Mouse (Mus musculus): ENCODE measurements at regions not wholly inside any gene's neighbourhood (a gene's known extent, or its start where the extent isn't known, plus 50 kb on each side); places are given as distances from the start of the nearest gene placed in this dataset.

- DNase-seq = no peak
These were observed 80.7 kb downstream of the Gm7361 start for GRCm38 (mm10) chr5:26338191-26338590.

DNA sequence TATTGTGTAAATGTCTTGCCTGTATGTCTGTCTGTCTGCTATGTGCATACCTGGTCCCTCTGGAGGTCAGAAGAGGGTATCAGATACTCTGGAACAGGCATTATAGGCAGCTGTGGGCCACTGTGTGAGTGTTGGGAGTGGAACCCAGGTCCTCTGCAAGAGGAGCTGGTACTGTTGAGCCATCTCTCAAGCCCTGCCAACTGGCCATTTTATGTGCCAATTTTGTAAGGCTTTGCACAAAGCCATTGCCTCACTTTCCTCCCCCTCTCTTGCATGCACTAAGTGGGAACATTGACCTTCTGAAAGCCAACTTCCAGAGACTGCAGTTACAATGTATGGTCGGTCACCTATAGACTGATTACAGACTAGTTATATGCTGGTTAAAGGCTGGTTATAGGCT is 81.8 kb downstream of the Gm7361 start:
- DNase-seq = no peak

DNA sequence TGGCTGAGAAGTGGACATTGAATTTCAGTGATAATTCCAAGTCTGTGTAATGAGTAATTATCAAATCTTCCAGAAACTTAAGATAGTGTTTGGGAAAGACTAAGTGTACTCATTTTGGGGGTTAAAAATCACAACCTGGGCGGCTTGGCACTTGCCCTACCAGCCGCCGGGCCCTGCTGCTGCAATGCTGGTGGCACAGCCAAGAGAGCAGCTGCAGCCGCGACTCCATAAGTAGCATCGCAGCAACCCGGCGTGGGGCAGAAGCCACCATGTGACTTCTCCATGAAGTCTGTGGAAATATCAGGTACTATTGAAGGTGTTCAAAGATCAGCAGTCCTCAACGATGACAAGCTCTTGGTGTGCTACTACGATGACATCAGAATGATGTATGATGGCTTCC is 97.7 kb downstream of the Gm7361 start:
- no peak for DNase-seq

DNA sequence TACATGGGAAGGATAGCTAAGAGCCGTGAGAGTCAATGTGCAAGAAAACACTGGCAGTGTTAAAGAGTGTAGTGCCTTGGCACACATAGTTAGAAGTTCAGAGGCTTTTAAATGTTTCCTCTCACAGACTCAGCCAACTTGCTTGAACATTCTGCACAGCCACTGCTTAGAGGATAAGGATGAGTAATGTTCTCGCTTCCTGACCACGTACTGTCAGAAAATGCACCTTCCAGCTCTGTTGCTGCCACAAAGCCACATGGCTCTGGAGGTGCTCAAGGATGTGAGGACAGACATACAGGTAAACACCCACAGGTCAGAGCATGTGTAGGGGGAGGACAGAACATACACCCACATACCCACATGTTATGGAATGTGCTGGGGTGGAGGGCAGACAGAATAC is 101.6 kb downstream of the Gm7361 start:
- no peak for DNase-seq

DNA sequence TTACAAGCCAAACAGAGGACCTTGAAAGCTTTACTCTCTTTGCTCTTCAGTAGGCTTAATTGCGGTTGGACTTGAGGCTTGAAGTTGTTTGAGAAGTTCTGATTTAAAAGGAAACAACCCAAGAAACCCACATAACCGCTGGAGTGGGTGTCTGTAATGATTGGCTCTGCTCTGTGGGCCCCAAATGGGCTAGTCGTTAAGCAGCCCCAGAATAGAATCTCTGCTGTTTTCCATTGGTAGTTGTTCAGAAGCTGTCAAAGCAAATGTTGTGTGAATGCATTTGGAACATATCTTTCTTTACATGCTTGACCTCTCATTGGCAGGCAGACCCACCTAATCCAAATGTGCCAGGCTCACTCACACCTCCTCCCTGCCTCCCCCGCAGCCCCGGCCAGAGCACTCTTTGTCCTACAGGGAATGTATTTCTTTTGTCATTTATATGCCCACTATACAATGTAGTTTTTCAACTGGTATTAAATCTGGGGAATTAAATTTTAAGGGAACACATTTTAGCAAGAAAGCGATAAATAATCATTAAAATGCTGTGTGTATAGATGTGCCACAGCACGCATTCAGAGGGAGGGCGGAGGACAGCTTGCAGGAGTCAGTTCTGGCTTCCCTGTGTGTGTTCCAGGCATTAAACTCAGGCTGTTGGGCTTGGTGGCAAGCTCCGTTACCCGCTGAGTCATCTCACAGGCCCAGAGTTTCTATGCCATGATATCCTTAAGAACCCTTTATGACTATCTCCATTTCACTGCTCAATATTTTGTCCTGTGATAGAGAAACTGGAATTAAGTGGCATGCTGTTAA is 116.9 kb downstream of the Gm7361 start:
- DNase-seq = no peak

DNA sequence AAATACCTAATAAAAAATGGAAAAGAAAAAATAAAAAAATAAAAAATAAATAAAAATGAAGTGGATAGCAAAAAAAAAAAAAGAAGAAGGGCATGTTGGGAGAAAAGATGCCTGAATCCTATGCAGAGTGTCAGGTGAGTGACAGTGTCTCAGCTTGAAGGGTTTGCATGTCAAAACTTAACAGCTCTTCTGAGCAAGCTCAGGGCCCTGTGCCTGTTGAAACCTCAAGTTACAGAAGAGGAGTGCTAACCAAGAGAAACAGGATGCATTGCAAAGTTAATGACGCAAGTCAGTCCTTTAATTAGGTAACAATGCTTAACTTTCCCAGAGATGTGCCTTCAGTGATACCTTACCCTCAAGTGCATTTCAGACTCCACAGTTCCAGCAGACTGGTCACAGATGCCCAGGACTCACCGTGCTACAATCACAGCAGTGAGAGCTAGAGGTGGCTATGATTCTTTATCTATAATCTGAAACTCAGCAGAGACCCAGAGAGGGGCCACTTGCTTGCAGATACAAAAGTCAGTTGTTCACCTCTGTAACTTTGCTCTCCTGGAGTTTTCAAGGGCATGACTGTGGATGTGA is 149.7 kb downstream of the Gm7361 start:
- no peak for DNase-seq

DNA sequence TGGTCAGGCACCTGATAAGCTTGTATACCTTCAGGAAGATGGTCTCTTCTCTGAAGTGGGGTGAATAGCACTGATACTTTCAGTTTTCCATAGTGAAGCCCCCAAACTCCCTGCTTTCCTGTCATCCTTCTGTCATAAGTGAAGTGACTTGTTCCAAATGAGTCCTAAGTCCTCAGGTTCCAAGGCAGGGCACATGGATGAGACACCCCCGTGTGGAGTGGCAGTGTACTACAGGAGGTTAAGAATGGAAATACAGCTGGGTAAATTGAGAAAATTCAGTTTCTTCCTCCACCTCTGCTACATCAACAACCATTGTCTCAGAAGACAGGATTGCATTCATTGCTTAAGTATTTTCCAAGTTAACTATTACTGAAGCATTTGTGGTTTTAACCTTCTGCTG is 155.7 kb downstream of the Gm7361 start:
- no peak for DNase-seq

DNA sequence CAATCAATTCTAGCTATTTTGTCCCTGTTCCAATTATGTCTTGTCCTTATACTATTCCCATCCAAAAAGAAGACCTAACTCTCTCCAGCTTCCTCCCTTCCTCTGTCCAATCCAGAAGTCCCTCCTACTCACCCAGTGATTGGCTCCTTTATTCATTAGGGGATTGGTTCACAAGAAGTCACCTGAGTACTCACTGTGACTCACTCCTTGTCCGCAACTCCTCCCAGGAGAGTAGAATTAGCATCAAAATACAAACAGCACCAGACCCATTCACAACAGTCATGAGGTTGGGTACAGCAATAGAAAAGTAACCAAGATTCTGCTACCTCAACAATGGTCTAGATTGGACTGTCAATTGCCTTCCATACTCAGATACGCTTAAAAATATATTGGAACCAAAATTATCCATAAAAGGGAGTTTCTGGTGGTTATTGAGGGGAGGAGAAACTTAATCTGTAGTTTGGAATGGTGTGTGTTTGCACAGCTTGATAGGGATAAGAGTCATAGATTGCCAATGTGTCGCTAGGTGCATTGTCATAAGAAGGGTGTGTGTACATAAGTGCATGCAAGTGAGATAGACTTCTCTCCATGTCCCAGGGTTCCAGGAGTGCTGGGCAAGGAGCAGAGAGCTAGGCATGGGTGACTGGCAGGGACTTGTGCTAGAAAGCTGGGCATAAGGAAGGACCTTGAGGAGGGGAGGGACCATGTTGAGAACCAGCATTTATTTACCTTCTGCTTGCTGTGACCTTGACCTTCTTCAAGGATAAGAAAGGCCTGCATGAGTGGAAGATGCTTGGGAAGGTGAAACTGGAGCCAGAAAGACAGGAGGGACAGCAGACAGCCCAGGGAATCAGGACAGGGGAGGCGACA is 187.1 kb downstream of the Gm7361 start:
- DNase-seq = no peak

DNA sequence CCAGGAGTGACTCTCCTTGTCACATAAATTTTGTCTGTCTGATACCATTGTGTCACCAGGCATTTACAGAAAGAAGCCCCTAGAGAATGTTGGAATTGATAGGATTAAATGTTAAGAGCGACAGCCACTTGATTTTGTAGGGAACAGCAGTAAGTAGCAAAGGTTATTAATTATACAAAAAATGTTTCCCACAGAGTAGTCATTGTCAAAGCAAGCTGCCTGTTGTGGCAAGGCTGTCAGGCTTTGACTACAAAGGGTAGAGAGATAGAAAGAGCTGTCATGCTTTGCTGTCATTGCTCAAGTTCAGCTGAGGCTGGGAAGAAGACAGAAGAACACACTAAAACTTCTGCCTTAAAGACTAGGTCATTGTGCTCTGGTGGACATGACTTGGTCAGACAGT is 193.8 kb downstream of the Gm7361 start:
- no peak for DNase-seq

GRCm38 (mm10) chr5:26457627-26458026 is 200.1 kb downstream of the Gm7361 start:
- DNase-seq = no peak

DNA sequence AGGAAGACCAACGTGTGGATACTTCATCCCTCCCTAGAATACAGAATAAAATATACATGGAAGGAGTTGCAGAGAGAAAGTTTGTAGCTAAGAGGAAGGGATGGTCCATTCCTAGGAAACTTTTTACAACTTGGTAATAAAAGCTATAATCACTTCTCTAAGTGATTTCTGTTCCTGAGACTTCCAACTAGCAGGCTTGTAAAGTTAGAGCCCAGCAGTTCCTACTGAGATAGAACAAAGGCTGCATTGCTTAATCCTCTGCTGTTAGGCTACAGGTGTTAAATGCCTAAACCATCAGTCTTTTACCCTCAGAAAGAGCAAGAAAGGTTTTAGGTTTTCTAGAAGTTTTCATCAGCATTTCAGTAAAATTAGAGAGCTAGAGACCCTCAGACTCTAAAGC is 209.2 kb downstream of the Gm7361 start:
- no peak for DNase-seq

DNA sequence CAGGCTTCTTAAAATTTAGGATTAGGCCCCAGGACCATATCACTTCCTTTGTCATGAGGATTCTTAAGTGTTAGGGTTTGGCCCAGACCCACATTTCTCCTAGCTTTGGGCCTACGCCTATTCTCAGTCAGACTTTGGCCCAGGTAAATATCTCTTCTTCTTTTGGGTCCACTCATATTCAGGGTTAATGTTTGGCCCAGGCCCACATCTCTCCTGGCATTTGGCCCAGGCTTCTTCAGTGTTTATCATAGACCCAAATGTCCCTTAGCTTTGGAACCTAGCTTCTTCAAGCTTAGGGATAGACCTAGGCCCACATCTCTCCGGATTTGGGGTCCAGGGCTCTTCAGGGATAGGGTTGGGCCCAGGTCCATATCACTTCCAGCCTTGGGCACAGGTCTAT is 228.2 kb downstream of the Gm7361 start:
- peak; percentile 51 to 75 for DNase-seq

- no peak for DNase-seq
These were observed 236.5 kb downstream of the Gm7361 start for GRCm38 (mm10) chr5:26494003-26494402.

- no peak for DNase-seq
These were observed 240.3 kb downstream of the Gm7361 start for GRCm38 (mm10) chr5:26497641-26498430.

DNA sequence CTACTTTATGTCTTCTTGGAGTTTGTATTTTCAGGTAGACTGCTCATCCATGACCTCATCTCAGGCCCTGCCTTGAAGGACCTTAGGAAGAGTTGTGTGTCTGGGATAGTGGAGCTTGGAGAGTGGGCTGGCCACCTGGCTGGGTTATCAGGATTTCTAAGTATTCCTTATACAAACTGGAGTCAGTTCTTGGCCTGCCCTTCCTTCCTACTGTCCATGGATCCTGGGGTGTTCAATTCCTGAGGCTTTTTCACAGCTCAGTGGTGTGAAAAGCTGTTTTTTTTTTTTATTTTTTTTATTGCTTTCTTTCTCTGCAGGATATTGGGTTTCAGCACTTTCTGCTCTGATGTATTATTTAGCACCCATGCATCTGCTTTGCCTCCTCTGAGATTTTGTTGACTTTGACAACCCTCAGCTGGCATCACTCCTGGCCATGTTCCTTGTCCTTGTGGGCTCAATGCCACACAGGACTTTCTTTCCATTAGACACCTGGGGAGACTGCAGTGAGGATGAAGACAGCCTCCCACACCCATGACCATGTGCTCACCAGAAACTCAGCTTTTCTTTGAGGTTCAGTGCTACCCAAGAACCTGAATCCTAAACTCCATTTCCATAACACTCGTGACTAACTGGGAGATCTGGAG is 252.2 kb downstream of the Gm7361 start:
- DNase-seq = no peak

- DNase-seq = peak; percentile 39 to 82
These were observed 255.8 kb downstream of the Gm7361 start for GRCm38 (mm10) chr5:26513039-26513955.

- peak in 1 of 2 experiments; percentile 40 for DNase-seq
These were observed 278.1 kb downstream of the Gm7361 start for GRCm38 (mm10) chr5:26535556-26535955.

- no peak for DNase-seq
These were observed 253.7 kb upstream of the Dpp6 start for GRCm38 (mm10) chr5:26563291-26563690.

DNA sequence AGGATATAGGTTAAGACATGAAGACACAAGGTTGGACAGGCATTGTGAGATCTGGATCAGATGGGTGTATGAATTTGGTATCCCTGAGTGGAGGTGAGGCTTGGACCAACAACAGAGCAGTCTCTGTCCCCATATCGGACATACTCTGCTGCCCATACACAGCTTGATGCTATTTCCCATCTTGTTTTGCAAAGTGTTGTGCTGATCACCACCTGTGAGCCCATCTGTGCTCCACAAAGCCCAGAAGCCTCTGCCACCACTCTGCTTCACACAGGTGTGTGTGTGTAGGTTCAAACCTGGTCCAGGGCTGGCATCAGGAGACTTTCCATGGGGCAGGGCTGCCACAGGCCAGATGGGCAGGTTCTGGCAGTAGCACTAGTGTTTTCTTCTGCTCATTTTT is 252.9 kb upstream of the Dpp6 start:
- DNase-seq = no peak

DNA sequence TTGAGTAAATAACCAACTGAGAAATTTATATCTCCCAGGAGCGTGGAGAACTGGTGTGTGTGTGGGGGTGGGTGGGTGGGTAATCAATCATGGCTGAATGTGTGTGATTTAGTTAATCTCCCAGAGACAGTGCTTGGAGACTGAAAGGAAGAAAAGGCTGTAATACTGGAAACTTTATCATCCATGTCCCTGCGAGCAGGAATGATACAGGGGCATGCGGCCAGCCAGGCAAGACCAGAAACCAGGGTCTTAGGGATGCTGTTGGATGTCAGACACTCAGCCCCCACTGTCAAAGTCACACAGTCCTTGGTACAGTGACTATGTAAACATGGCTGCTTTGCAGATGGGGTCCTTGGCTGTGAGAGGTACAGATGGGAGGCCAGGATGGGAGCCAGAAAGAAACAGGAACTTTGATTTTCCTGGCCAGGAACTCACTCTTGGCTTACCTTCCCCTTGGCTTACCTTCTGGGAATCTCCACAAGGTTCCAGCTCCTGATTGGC is 244.3 kb upstream of the Dpp6 start:
- no peak for DNase-seq

GRCm38 (mm10) chr5:26573446-26573845 is 243.6 kb upstream of the Dpp6 start:
- no peak for DNase-seq
